Mouse (Mus musculus): ENCODE results near the gene Dclk1.

Gene Dclk1

GRCm38 (mm10) chr3:55397752-55398693 is 155.9 kb downstream of the Dclk1 start:
- intact Hi-C loops (cut with DNase I), result no loop called here

GRCm38 (mm10) chr3:55401236-55401635 is 159.1 kb downstream of the Dclk1 start:
- intact Hi-C loops (cut with DNase I), result no loop called here

- intact Hi-C loops (cut with DNase I), result no loop called here
Observed at GRCm38 (mm10) chr3:55404751-55405150, 162.6 kb downstream of the Dclk1 start.

DNA sequence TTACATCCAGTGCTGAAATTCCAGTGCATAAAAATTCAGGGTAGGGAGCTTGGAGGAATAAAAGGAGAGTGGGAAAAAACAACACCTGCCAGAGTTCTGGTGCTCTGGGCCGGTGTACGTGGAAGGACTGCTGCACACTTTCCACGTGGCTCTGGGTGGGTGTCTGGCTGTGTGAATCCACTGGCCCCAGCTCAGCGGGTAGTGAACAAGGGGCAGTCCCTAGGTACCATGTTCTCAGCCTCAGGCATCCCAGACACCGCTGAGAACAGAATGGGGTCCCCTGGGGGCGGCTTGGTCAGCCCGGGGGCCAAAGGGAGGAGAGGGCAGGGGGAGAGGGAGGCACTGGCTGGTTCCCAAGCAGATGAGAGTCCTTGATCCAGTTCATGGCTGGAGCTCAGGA is 164.5 kb downstream of the Dclk1 start:
- intact Hi-C loops (cut with DNase I), result no loop called here

DNA sequence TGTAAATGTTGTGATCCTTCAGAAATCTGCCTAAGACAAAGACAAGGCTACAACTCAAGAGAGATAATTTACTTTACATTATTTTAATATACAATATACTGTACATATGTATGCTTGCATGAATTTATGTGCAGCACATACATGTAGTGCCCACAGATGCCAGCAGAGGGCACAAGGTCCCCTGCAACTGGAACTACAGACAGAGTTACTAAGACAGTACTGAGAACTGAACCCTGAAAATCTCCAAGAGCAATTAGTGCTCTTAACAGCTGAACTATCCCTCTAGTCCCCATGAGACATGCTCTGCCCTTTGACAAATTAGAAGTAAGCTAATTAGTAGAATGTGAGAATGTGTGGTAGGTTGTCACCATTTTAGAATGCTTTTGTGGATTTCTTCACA is 169.4 kb downstream of the Dclk1 start:
- intact Hi-C loops (cut with DNase I), result no loop called here

DNA sequence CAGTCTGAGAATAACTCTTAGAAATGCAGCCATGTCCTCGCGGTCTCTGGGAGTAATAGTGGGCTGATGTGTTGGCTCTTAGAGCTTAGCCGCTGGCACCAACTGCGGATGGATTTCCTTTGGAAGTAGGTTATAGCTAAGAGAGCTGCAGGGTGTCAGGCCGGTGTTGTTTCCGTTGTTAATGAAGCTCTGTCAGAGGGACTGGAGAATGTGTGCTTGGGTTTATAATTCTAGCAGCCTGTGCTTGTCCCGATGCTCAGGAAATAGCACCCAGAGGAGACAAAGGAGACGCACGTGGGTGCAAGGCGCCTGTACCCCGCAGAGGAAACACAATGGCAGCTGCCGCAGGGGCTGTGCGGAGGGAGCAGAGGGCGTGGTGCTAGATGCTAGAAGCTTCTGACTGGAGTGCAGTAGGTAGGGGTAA is 173.4 kb downstream of the Dclk1 start:
- intact Hi-C loops (cut with DNase I), result no loop called here

- intact Hi-C loops (cut with DNase I), result no loop called here
Observed at GRCm38 (mm10) chr3:55418845-55419244, 176.7 kb downstream of the Dclk1 start.

- intact Hi-C loops (cut with DNase I), result no loop called here
Observed at GRCm38 (mm10) chr3:55419334-55419733, 177.2 kb downstream of the Dclk1 start.

DNA sequence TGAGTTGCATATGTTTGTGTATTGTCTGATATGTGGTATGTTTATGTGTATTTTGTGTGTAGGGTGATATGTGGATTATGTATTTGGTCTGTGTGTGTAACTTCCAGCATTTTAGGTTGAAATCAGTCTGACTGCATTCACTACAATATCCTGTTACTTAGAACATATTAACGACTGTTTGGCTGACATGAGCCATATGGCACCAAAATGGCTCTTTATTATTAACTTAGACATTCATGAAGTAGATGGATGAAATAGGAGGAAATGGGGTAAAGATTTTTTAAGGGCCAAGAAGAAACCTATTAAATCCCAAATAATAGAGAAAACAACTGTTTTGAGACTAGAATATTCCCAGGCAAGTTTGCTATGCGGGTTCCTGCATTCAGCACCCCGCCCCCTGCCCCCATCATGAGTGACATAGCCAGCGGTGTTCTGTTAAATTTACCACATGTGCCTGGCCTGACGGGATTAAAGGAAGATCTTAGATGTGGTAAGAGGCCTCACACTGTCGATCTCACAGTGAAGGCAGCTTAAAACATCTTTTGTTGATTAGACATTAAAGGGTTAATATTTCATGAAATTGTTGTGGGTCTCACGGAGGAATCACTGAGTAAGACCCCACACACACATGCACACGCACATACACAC is 178.4 kb downstream of the Dclk1 start:
- intact Hi-C loops (cut with DNase I), result no loop called here

GRCm38 (mm10) chr3:55423640-55424397 is 181.7 kb downstream of the Dclk1 start:
- intact Hi-C loops (cut with DNase I), result no loop called here

GRCm38 (mm10) chr3:55430022-55430549 is 187.9 kb downstream of the Dclk1 start:
- intact Hi-C loops (cut with DNase I), result no loop called here

DNA sequence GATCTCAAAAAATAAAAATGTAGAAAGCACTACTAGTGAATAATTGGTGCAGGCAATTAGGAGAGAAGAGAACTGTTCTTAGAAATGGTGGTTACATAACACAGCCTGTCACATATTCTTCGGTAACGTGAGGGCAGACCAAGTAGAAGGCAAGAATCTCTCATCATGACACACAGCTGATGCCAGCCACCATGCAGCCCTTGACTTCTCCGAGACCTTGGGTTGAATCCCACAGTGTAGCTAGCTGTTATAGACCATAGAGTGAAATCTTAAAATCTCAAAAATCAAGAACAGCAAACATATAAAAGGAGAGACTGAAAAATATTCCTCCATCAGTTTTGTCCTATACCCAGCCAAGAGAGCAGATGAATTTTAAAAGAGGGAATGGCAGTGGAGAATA is 189.1 kb downstream of the Dclk1 start:
- intact Hi-C loops (cut with DNase I), result no loop called here

DNA sequence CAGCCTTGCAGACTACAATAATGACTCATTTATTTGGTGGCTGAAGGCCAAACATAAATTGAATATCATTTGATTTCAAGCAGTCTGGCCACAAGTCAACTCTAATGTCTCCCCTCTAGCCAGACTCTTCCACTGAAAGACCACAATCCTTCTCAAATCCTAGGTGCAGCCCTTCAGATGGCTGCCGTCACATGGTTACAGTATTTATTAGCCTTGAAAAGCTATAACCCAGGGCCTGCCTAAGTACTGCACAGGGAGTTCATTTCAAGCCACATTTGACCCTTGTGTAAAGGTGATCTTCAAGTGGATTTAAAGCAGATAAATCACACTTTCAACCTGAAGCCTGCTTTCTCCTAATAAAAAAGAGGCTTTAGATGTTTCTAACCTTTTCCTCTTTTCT is 192.1 kb downstream of the Dclk1 start:
- intact Hi-C loops (cut with DNase I), result no loop called here

DNA sequence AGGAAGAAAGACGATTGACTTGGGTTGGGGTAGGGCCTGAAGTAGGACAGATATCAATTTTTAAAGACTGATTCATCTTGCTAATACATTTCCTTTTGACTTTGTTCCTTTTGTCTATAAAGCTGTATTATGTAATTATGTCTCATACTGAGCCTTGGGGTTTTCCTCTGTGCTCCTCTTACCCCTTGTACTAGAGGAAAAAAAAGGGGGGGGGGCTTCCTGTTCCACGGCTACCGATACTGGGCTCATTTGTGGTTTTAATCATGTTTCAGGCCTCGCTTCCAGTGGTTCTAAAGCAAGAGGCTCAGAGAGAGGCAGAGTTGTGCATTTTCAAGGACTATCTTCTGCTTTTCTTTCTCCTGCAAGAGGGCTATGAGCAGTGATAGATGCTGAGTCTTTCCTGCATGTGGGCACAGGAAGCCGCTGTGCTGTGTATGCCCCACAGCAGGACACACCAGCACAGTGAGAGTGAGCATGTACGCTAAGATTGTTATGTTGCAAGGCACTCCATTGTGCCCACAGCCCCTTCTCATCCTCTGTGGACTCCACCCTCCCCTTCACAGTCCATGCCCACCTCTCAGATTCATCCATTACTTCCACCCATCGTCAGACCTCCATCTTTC is 196.8 kb downstream of the Dclk1 start:
- intact Hi-C loops (cut with DNase I), result no loop called here

GRCm38 (mm10) chr3:55440342-55440741 is 198.2 kb downstream of the Dclk1 start:
- intact Hi-C loops (cut with DNase I), result no loop called here

GRCm38 (mm10) chr3:55442012-55442645 is 200.0 kb downstream of the Dclk1 start:
- intact Hi-C loops (cut with DNase I), result no loop called here

GRCm38 (mm10) chr3:55443271-55443670 is 201.1 kb downstream of the Dclk1 start:
- intact Hi-C loops (cut with DNase I), result no loop called here

- intact Hi-C loops (cut with DNase I), result no loop called here
Observed at GRCm38 (mm10) chr3:55443725-55444124, 201.6 kb downstream of the Dclk1 start.

GRCm38 (mm10) chr3:55446681-55447080 is 204.5 kb downstream of the Dclk1 start:
- intact Hi-C loops (cut with DNase I), result no loop called here
